Mouse (Mus musculus): ENCODE measurements at regions not wholly inside any gene's neighbourhood (a gene's known extent, or its start where the extent isn't known, plus 50 kb on each side); places are given as distances from the start of the nearest gene placed in this dataset.
"Not testable (repeated sequence)": the region's sequence is repeated elsewhere in the genome, so short reads cannot be mapped to it uniquely, and the experiment has no call there.

DNA sequence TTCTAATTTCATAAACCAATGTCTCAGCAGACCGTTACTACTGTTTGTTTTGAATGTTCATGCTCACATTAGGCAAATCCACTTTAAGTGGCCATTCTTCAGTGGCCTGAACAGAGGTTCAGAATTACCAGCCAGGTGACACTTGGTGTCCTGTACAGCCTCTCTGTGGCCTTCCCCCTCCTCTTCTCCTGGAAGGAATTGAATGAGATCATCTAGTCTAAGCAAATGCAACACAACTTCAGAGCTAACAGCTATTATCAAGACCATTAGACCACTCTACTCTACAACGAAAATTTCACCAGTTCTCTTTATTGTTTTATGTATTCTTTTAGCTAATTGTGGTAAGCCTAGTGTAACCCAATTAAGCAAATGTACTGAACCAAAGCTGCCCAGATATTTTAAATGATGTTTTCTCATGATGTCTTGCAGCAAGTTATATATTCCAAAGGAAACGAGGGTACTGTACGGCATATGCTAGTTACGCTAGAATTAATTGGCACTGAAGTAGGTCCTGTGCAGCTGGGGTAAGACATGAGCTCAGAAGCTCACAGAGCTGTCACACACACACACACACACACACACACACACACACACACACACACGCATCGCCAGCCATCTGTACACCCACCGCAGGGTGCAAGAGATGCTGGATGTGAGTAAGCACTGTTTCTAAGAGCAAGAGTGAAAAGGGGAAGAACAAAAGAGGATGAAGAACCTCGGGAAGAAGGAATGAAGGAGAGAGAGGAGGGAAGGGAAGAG, 176.7 kb upstream of the Afdn start:
- no peak overlapping the region for H3K9ac ChIP-seq
- H3K9me3 ChIP-seq (ENCODE audit: low read depth, low read length) = no peaks in the 10 kb centered on the region
- H3K27ac ChIP-seq (ENCODE audit: low read depth) = no peak overlapping the region
- no peak overlapping the region for H3K4me2 ChIP-seq
- ATAC-seq (ENCODE audit: insufficient read depth) = no peak
- WGBS = 70% methylated on average over 9 of the region's 9 CpGs
- DNase-seq = no peak
- H3K4me3 ChIP-seq (ENCODE audit: low read depth, low read length) = no peak overlapping the region
- no peaks in the 10 kb centered on the region for H3K27me3 ChIP-seq (ENCODE audit: insufficient read depth, low read length)
- no peaks in the 10 kb centered on the region for H3K4me1 ChIP-seq (ENCODE audit: insufficient read depth)
- no peaks in the 10 kb centered on the region for H3K36me3 ChIP-seq (ENCODE audit: insufficient read depth)
- no peak for TF ChIP-seq CTCF (IDR thresholded peaks at IDR 0.05; ENCODE audit: low read depth)

DNA sequence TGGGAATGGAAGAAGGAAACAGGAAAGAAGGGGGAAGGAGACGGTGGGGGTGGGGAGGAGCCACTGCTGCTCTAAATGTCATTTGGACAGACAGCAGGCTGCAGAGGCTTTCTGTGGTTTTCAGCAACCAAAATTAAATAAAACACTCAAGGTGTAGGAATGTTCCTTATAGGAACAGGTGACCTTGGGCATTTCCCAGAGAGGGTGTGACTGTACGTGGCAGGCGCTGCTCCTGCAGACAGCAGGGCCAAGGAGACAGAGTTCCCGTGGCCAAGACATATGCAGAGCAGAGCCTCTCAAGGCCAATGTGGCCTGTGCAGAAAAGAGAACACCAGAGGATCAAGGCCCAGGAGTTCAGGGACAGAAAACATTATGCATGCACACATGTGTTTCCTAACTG, 175.9 kb upstream of the Afdn start:
- Histone ChIP-seq H3K27me3 (ENCODE audit: insufficient read depth, low read length) (no peaks in the 10 kb centered on the region), H3K9me3 (ENCODE audit: low read depth, low read length) (no peaks in the 10 kb centered on the region), H3K4me3 (ENCODE audit: low read depth, low read length) (no peak overlapping the region), H3K4me1 (ENCODE audit: insufficient read depth) (no peaks in the 10 kb centered on the region), H3K4me2 (no peak overlapping the region), H3K36me3 (ENCODE audit: insufficient read depth) (no peaks in the 10 kb centered on the region), H3K27ac (ENCODE audit: low read depth) (no peak overlapping the region), H3K9ac (no peak overlapping the region)
- TF ChIP-seq CTCF (IDR thresholded peaks at IDR 0.05; ENCODE audit: low read depth) = no peak
- ATAC-seq (ENCODE audit: insufficient read depth) (no peak), DNase-seq (no peak)
- 64% methylated on average over 4 of the region's 4 CpGs for WGBS

DNA sequence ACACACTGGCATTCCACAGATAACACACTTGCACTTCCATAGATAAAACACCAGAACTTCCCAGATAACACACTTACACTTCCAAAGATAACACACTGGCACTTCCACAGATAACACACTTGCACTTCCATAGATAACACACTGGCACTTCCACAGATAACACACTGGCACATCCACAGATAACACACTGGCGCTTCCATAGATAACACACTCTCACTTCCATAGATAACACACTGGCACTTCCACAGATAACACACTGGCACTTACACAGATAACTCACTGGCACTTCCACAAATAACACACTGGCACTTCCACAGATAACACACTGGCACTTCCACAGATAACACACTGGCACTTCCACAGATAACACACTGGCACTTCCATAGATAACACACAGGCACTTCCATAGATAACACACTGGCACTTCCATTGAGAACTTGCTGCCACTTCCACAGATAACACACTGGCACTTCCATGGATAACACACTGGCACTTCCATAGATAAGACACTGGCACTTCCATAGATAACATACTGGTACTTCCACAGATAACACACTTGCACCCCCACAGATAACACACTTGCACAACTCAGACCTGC, 170.0 kb upstream of the Afdn start:
- DNase-seq = peak; percentile 35
- WGBS = 71% methylated on average over 1 of the region's 1 CpGs
- not testable (repeated sequence) for H3K4me1 ChIP-seq (ENCODE audit: insufficient read depth); H3K4me2 ChIP-seq; H3K9me3 ChIP-seq (ENCODE audit: low read depth, low read length); ATAC-seq (ENCODE audit: insufficient read depth); H3K9ac ChIP-seq; H3K27me3 ChIP-seq (ENCODE audit: insufficient read depth, low read length); H3K4me3 ChIP-seq (ENCODE audit: low read depth, low read length); H3K36me3 ChIP-seq (ENCODE audit: insufficient read depth); H3K27ac ChIP-seq (ENCODE audit: low read depth)
